Mouse (Mus musculus): ENCODE measurements at regions not wholly inside any gene's neighbourhood (a gene's known extent, or its start where the extent isn't known, plus 50 kb on each side); places are given as distances from the start of the nearest gene placed in this dataset.

- DNase-seq = no peak
These were observed 210.9 kb downstream of the Lrig3 start for GRCm38 (mm10) chr10:126176759-126177473.

- no peak for DNase-seq
These were observed 216.4 kb downstream of the Lrig3 start for GRCm38 (mm10) chr10:126182386-126182785.

GRCm38 (mm10) chr10:126183961-126184360, 218.0 kb downstream of the Lrig3 start:
- no peak for DNase-seq

GRCm38 (mm10) chr10:126185410-126185809, 219.4 kb downstream of the Lrig3 start:
- DNase-seq = no peak

- DNase-seq = no peak
These were observed 220.1 kb downstream of the Lrig3 start for GRCm38 (mm10) chr10:126186086-126186485.

GRCm38 (mm10) chr10:126189001-126189400, 223.0 kb downstream of the Lrig3 start:
- DNase-seq = no peak
